Mouse (Mus musculus) left cerebral cortex, adult 9 months (tissue): ENCODE measurements around the gene Rsl1d1.

Experiments used
- DNase-seq, 2 experiments: peaks; one replicate each; pipeline ENCODE4 v3.0.0; 2022; ENCODE audit warnings: low spot score in 2 of 2

The Rsl1d1 gene

DNA sequence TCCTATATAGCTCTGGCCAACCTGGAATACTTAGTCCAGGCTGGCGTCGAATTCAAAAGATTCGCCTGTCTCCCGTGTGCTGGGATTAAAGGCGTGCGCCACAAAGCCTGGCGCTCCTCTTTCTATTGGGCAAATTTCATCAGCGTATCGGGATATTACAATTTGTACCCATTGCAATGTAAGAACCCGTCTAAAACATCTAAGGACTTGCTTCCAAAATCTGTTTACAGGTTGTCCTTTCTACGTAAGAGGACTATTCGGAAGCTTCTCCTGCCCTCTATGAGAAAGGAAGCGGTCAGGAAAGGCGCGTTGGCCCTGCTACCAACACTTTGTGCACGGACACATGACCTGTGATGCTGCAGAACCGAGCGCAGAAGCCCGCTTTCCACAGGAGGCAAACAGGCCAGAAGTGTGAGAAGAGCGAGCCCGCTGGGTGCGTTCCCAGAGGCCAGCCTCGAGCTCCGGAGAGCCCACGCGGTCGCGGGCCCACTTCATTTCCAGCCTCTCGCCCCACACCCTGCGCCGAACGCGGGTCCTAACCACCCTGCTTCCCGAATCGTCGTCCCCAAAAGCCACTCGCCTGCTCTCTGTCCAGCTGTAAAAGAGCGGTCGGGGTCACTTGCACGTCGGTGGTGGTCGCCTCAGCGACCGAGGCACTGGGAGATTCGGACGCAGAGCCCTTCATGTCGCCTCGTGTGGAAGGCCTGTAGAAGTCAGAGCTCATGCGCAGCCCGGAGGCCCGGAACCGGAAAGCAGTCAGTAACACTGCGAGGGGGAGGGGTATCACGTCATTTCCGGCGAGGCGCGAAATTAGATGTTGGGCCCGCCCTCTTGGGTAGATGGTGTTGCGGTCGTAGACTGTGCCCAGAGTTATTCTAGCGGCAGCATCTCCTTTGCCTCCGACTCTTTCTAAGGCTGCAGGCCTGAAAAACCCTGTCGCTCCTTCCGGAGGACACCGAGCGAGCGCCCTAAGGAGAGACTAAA is at the start of gene Rsl1d1:
Gene Rsl1d1 (minus strand): TSS at position 761 of the 984 bp plus-strand sequence.
- DNase-seq, result peak; percentile 70 to 94

DNA sequence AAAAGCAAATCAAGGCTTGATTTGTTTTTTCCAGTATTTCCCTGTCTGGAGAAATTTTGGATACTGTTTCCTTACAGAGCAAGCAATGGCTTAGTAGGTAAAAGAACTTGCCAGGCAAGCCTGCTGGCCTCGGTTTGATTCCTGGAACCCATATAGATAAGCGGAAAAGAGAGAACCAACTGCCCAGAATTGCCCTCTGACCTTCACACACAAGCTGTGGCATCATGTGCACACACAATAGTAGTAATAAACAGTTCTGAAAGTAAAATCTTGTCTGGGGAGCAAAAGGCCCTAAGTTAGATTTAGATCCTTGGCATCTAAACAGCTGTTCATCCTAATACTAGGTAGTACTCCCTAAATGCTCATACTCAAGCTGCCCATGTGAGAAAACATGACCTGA is 44.7 kb upstream of the Rsl1d1 start:
- DNase-seq, result no peak

DNA sequence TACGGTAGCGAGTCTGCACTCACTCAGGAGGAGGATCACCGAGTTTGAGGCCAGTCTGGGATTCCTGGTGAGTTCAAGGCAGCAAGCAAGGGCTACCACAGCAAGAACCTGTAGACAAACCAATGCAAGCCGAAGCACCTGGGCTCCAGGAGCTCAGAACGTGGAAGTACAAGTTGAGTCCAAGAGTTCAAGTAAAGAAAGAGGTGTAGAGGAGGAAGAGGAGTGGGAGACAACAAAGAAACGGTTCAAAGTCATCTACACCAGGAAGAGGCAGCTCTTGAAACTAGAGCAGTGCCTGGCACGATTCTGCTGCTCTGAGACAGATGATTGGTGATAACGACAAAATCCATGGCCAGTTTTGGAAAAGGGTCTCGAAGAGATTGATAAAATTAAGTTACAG is 42.6 kb upstream of the Rsl1d1 start:
- DNase-seq, result no peak

DNA sequence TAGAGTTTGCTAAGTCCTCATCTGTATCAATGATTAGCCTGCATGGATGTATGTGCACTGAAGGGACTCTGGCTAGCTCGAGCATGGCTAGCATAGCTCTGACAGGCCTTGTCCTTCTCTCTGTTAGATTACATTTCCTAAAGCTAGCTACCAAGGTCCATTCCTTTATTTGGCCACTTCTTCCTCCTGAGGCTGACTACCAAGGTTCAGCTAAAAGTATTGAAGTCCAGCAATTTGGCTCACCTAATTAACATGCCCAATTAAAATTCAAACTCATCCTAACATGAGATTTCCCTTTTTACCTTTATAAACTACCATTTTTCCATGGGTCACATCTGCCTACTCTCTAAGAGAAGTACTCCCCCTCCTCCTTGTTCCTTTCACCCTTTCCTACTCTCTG is 39.3 kb upstream of the Rsl1d1 start:
- DNase-seq, result no peak

DNA sequence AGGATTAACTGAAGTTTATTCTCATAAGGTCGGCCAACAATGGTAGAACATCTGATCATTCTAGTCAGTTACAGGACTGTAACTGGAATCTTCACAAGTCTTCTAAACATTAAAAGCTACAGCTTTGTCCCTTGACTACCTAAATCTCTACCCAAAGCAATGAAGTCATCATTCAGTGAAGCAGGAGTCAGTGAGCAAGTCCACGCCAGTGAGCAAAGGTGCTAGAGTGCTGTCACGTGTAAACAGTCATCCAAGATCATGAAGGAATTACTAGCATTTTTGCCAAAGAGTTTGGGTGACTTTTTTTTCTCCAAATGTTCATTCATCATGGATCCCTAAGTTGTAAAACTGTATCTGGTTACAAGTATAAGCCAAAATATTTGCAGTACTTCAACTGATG is 14.7 kb upstream of the Rsl1d1 start:
- DNase-seq, result no peak

DNA sequence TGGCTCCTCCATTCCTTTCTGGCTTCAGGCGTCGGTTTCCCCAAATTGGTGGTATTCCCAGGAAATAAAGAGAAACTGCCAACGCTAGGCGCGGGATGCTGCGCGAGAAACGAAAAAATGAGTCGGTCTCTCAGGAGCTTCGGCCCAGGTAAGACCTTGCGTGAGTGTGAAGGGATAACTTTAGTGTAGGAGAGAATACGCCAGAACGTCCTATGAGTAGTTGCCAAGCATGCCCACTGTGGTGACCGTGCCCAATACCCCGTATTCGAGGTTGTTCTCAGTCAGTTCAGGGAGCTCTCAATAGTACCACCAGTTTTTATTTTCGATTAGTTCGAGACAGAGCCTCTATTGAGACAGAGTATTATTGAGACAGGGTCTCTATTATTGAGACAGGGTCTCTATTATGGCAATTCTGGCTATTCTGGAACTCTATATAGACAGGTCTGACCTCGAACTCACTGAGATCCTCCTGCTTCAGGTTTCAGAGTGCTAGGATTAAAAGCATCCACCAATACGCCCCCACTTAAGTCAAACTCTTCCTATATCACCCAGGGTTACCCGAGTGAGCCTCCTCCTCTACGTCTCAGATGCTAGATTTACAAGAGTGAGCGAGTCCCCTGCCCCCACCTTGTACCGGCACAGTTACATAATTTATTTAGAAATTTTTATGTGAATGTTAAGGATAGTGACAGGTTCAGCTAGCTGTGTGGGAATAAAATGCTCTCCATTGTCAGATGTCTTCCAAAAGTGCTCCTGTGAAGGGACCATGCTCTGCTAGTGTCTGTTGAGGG is 664 bp upstream of the Rsl1d1 start:
- no peak for DNase-seq

DNA sequence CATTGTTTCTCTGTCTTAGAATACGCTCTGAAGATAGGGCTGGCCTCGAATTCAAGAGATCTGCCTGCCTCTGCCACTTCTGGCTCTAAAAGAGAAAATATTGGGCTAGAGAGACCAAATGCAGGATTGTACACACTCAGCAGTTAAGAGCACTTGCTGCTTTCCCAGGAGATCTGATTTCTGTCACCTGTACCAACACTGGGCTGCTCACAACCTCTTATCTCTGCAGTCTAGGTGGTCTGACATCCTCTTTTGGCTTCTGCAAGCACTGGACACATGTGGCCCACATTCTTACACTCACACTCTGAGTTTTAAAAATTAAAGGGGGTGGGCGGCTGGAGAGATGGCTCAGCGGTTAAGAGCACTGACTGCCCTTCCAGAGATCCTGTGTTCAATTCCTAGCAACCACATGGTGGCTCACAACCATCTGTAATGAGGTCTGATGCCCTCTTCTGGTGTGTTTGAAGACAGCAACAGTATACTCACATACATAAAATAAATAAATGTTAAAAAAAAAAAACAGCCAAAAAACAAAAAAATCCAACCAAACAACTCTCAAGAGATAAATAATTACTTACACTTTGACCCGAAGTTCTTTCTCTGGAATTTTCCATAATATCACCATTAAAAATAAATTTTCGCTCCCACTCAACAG is 1.3 kb downstream of the Rsl1d1 start:
- no peak for DNase-seq

DNA sequence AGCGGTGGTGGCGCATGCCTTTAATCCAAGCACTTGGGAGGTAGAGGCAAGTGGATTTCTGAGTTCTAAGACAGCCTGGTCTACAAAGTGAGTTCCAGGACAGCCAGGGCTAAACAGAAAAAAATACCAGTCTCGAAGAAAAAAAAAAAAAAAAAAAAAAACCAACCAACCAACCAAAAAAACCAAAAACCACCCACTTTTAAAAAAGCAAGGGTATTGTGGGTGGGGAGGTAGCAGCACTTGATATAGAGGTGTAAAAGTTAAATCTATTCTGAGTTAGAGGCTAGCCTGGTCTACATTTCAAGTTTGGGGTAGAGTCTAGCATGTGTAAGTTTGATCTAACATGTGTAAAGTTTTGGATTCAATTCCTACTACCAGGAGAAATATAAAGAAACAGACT is 2.9 kb downstream of the Rsl1d1 start:
- DNase-seq, result no peak

DNA sequence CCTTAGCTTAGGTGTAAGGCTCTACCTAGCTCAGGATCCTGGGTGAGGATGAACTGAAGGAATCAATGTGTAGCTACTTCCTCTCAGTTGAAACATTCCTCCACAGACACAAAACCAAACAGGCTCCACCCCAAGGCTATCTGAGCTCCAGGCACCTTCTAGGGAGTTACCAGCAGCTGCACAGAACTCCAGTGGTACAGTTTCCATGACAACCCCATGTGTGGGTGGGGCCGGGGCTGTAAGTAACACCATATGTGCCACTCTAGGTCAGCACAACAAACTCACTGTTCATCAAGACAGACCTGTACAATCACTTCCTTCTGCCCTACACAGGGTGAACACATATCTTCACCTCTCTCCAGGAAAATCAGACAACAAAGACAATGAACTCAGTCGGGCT is 4.7 kb downstream of the Rsl1d1 start:
- no peak for DNase-seq

DNA sequence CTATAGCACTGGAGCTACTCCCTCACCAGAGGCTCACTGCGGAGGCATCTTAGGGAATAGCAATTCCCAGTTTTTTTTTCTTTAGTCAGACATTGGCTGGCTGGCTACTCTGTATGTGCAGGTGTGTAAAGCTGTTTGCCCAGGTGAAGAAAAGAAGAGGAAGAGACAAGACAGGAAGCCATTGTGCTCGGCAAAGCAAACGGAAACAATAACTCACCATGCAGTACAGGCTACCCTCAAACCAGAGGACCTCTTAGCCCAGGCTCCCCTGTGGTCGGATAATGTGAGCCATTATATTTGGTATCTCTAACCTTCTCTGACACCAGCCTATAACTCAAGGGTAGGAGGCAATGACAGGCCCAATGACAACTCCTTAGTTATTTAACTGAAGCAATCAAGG is 6.1 kb downstream of the Rsl1d1 start:
- no peak for DNase-seq

DNA sequence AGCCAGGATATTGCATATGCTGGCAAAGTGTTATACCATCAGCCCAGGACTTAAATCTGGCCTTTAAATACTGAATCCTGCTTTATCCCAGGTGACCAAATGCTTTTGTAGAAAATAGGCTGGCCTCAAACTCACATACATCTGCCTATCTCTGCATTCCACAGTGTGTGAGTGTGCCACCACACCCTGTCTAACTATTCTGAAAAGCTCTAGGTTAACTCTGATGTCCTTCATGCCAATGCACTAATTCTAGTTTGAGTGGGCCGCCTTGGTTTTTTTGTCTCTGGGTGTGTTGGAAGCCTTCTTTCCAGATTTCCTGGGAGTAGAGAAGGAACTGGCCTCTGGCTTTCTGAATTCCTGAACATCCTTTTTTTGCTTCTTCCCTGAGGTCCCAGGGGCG is 9.9 kb downstream of the Rsl1d1 start:
- no peak for DNase-seq

DNA sequence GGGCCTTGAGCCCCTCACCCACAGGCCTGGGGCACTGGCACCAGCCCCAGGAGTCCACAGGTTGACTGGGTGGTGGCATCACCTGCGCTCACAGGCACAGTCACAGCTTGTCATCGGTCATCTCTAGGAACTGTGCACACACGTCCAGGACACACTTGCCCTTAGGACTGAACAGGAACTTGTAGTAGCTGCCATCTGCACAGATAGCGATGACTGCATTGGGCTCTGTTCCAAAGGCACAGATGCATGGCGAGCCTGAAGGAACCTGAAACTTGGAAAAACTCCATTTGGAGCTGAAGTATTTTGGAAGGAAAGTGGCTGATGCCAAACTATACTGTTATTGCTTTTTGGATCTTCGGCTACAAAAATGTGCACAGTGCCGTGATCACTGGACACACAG is 13.0 kb downstream of the Rsl1d1 start:
- DNase-seq, result peak in 1 of 2 experiments; percentile 44

DNA sequence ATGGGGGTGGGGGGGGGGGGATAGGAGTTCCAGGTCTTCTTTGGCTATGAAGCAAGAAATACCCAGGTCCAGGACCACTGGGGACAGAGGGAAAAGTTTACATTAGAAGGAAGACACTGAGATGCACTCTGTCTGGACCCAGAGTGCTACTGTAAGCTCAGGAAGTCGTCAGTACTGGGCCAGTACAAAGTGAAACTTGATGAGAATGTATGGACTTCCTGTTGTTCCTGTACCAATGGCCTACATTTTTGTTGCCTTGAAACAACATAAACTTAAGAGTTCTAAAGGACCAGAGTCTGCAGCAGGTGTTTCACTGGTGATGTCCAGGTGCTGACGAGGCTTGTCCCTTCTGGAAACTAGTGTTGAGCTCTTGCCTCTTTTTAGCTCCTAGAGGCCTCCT is 25.7 kb downstream of the Rsl1d1 start:
- no peak for DNase-seq

DNA sequence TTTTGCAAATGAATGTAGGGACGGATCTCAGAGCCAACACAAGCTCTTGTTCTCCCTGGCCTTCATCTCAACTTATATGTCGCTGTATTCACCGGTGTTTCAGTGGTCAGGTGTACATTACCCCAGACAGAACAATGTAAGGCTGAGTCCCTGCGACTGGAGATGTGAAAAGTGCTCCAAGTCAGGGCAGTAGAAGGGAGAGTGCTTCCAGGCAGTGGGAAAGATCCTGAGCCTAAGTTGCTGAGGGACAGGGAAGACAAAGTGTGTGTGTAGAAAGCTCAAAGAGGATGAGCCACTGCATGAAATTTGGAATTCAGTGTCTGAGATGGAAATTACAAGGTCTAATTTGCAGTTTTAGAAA is 26.3 kb downstream of the Rsl1d1 start:
- DNase-seq, result no peak

DNA sequence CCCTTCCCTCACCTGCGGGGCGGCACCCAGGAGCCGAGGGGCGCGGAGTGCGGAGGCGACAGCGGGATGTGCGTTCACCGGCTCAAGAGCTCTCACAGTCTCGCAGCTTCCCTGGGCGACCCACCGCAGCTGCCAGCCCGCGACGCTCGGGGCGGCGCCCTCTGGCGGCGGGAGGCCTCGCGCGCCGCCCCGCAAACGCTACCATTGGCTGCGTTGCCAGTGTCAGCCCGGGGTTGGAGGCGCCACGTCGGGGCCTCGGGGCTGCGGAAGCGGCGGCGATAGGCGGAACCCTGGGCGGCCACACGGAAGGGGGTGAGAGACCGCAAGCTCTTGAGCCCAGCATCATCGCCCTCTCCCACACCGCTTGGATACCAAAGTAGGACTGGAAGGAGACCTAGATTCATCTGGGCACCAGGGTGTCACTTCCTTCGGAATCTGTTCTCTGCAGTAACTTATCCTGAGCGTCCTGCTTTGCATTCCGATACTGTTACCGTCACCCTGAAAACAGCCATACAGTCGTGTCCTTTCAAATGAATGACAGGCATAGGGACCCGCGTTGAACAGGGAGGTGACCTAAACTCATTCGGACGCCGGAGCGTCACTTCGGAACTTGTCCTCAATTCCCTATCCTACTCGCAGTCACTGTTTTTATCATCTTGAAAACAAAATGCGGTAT is 26.8 kb downstream of the Rsl1d1 start, which contains the start of gene Zc3h7a:
Gene Zc3h7a (minus strand): TSS at position 186 of the 676 bp plus-strand sequence.
- peak; percentile 71 to 91 for DNase-seq

DNA sequence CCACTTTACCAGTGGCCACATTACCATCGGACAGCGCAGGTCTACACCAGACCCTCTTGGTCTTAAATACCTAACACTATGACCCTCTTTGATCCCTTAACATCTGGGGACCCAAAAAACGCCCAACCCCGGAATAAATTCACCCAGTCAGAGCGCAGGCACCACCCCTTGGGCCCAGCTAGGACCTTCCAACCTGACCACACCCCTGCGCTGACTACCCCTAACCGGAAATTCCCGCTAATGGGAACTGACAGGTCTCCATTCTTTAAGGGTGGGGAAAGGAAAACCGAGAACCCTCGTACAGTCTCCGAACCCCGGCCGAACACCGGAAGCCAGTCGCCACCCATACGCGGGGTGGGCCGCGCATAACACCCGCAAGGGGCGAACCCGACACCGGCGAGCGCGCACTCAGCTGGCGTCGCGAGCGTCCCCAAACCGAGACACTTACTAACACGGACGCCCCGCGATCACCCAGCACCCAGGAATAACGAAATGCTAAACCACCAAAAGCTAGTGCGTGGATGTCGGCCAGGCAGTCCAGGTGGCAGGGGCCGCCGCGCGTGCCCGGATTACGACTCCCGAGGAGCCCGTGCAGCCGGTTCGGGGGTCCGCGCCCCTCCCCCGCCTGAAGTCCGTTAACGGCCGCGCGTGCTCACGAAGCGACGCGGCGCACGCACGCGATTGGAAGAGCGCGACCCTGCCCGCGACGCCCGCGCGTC is 27.5 kb downstream of the Rsl1d1 start:
- peak; percentile 22 to 32 for DNase-seq

DNA sequence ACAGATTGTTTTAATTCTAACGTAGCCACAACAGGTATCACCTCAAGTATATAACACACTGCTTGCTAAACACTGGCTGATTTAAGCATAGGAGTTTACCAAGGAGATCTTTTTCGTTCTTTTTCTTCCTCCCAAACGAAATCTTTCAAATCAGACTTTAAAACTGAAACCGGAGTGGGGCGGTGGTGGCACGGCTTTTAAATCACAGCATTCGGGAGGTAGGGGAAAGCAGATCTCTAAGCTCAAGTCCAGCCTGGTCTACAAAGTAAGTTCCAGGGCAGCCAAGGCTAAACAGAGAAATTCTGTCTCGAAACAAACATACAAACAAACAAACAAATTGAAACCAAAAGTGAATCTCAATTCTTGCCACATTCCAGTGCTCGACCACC is 28.0 kb downstream of the Rsl1d1 start:
- no peak for DNase-seq

DNA sequence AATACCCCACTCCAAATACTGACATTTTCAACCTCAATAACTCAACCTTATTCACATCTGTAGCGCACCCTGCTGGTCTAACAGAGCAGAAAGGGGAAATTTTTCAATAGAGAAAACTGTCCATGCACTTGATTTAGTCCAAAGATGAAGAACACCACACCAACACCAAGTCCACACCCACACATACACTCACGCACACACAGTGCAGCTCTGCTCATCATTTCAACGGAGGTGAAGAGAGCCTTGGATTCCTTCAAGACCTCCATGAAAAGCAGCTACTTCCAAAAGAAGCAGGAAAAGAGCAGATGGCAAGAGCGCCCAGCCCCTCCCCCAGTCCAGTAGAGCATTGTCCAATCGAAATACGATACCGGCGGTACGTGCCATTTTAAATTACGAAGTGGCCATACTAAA is 28.5 kb downstream of the Rsl1d1 start:
- peak in 1 of 2 experiments; percentile 60 for DNase-seq

DNA sequence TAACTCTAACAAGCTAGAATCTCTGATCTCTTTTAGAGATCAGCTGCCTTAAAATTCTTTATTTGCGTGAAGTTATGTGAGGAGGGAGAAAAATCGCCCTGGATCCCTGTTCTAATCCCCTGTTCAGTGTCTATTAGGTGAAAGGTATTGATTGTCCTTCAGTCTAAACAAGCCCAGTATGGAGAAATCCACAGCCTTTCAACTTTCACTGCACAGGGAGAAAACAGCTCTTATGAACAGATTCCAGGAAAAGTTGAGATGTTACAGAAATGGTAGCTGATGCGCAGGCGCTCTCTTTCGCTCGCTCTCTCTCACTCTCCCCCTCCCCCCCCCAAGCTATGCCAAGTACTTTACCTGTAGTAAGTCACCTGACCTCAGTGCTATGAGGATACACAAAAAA is 31.5 kb downstream of the Rsl1d1 start:
- DNase-seq, result no peak

DNA sequence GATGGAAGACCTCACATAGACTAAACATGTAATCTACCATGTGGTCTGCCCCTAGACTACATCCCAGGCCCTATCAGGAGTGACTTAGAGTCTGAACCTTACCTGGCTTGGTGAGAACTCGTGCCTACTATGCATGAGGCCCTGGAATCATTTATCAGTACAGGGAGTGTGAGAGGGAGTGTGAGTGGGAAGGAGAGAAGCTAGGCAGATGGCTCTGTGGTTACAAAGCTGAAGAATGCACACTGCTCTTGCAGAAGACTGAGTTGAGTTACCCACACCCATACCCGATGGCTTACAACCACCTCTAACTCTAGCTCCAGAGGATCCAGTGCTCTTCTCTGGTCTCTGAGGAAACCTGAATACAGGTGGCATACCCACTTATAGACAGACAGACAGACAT is 36.7 kb downstream of the Rsl1d1 start:
- peak; percentile 26 to 46 for DNase-seq

DNA sequence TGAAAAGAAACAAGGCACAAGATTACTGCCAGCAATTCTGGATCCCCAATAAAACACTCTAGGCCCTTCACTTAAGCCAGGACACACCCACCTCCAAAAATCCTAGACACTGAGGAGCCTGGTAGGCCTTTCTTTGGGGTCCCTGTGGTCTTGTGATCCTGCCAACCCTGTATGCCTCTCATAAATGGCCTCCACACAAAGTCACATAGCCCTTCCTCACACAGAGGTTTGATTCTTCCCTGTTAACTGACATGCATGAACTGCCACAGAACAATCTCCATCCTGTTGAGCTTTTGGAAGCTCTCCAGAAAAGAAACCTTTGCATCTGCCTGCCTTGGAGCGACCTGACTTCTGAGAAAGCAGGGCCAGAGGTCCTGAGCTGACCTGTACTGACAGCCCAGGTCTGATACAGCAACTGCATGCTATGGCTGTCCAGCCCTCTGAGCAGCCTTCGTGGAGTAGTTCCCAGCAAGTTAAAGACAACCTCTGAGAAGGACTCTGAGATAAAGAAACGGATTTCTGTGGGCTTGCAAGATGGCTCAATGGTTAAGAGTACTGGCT is 38.4 kb downstream of the Rsl1d1 start:
- DNase-seq, result no peak
